Mouse (Mus musculus) liver, embryonic 16.5 days (tissue): ENCODE data around the gene Vezt. TPM values are rescaled to one million over a fixed set of nuclear protein-coding genes. Genes with fewer than 3 reads are reported as not detected.

Experiments used
- ATAC-seq: fragments of 200-750 bp; cut with Nextera tagmentation; 2 replicates; pipeline ENCODE4 v1.8.0; 2017; ENCODE audit warnings: low read depth, mild to moderate bottlenecking, moderate number of reproducible peaks, moderate library complexity
- H3K27ac ChIP-seq: fragments of 300-500 bp; sonication (generic); 2 replicates; pipeline ENCODE4 v1.5.1; 2014; ENCODE audit warnings: mild to moderate bottlenecking, low read length
- H3K27me3 ChIP-seq: fragments of 300-500 bp; sonication (generic); 2 replicates; pipeline ENCODE4 v1.6.1; 2014; ENCODE audit warnings: low read depth, low read length, mixed read lengths; ENCODE audit not compliant: control insufficient read depth, insufficient read depth
- H3K36me3 ChIP-seq: fragments of 300-500 bp; sonication (generic); 2 replicates; pipeline ENCODE4 v1.6.1; 2014; ENCODE audit warnings: mild to moderate bottlenecking; ENCODE audit not compliant: control insufficient read depth, insufficient read depth
- H3K4me1 ChIP-seq: fragments of 300-500 bp; sonication (generic); 2 replicates; pipeline ENCODE4 v1.6.1; 2014; ENCODE audit warnings: low read depth, low read length, mixed read lengths; ENCODE audit not compliant: control insufficient read depth
- H3K4me2 ChIP-seq: fragments of 300-500 bp; sonication (generic); 2 replicates; pipeline ENCODE4 v1.6.1; 2014; ENCODE audit warnings: low read depth, low read length, mixed read lengths
- H3K4me3 ChIP-seq: fragments of 300-500 bp; sonication (generic); 2 replicates; pipeline ENCODE4 v1.5.1; 2014; ENCODE audit warnings: low read depth, mild to moderate bottlenecking, low read length
- H3K9ac ChIP-seq: fragments of 300-500 bp; sonication (generic); 2 replicates; pipeline ENCODE4 v1.6.1; 2014; ENCODE audit warnings: low read depth, low read length
- H3K9me3 ChIP-seq: fragments of 300-500 bp; sonication (generic); replicated peaks from 2 replicates; pipeline ENCODE4 v1.6.1; 2016; ENCODE audit warnings: low read length; ENCODE audit not compliant: control insufficient read depth
- WGBS: fragments of 180-500 bp; shearing (Covaris S2); extraction: QIAGEN DNeasy Blood & Tissue Kit; methylation state at CpG from one replicate; pipeline ENCODE4 v1.1.7; 2014; ENCODE audit not compliant: insufficient replicate concordance; 5-methylcytosine and 5-hydroxymethylcytosine counted together
- polyA plus RNA-seq: library from polyadenylated mRNA; unstranded; fragments of >200 nt; fragmentation: Nextera tagmentation; extraction: Ambion mirVana; gene quantifications from 2 replicates; pipeline ENCODE4 v1.2.1, GENCODE M21; 2015

Gene Vezt
- polyA plus RNA-seq, 1 experiment from 2014 or later, result 10.4 TPM

DNA sequence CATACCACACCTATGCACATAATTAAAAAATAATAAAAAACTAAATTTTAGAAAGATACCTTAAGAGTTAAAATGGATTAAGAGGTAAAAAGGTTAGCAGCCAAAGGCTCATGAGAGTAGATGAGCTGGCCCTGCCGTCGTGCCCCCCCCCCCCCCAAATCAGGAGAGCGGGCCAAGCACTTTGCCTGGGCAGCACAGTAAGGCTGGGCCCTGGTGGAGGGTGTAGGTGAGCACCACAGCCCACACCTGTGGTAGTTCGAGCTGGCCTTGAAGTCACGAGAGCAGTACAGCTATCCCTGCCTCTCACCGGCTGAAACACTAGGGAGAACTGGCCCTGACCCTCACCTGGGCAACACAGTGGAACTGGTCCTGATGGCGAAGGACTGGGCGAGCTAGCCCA, 10.5 kb downstream of the Vezt start:
- Histone ChIP-seq H3K4me1 (peaks cover 12% of the 10 kb centered on the region), H3K9ac (no peak overlapping the region), H3K27me3 (no peaks in the 10 kb centered on the region), H3K4me3 (no peak overlapping the region), H3K27ac (no peak overlapping the region), H3K36me3 (no peaks in the 10 kb centered on the region), H3K9me3 (no peaks in the 10 kb centered on the region), H3K4me2 (no peak overlapping the region)
- WGBS, result 84% methylated on average over 8 of the region's 8 CpGs
- no peak for ATAC-seq

DNA sequence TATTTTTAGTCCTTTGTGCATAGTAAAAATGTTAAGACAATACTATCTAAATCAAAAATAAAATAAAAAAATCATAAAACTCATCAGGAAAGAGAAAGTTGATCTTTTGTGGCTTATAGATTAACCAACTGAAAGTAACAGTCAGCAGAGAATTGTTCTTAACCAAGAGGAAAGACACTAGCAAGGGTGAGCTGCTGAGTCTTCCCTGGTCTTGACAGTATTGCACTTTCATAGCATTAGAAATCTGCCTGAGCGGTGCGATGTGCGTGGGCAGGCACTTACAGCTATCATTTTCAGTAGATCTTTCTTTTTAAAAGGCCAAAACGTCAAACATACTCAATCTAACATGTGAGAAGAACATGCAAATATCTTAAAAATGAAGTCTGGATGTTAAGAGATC, 14.6 kb downstream of the Vezt start:
- peak overlapping the region; percentile 57 for H3K4me2 ChIP-seq
- peak overlapping the region; percentile 61 for H3K27ac ChIP-seq
- no peak for ATAC-seq

DNA sequence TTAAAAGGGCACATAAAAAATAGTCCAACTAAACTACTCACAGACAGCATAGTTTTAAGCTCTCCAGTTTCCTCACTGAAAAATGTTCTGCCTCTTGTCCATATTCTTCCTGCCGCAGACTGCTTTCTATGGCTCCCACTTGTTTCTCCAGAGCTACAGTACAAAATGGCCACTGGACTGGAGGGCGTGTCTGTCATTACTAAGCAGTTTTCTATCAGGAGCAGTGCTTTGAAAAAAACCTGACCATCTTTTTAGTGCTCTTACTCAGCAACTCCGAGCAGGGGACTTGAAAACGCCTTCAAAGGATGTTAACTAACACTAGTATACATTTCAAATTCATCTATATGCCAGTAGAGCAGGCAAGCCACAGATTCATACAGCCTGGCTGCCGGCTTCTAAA, 15.0 kb downstream of the Vezt start:
- H3K4me3 ChIP-seq, result peak overlapping the region; percentile 31

More for the DNA sequence above, 14.6 kb downstream of the Vezt start:
- 82% methylated on average over 4 of the region's 4 CpGs for WGBS
- no peak overlapping the region; the same call in 1 of the 2 replicates for H3K4me3 ChIP-seq
- no peaks in the 10 kb centered on the region for H3K9me3 ChIP-seq
- no peak overlapping the region for H3K9ac ChIP-seq
- peaks cover 12% of the 10 kb centered on the region for H3K4me1 ChIP-seq
- H3K36me3 ChIP-seq, result no peaks in the 10 kb centered on the region
- H3K27me3 ChIP-seq, result no peaks in the 10 kb centered on the region

DNA sequence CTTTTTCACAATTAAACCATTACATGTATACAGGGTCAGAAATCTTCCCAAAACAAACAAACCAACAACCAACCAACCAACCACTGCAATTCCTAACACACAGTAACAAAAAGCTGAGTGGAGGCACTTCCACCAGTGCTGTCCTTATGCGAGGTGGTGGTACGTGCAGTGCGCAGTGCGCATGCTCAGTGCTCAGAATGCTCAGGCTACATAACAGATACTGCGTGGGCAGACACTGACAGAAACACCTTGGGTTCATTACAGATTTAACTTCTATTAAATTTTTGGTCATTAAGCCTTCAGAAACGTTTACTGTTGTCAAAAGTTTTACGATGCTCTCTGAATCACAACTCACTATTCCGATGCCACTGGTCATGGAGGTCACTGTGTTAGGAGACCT, 18.2 kb downstream of the Vezt start:
- Histone ChIP-seq H3K9ac (no peak overlapping the region), H3K4me3 (no peak overlapping the region), H3K4me2 (no peak overlapping the region), H3K36me3 (no peaks in the 10 kb centered on the region), H3K9me3 (no peaks in the 10 kb centered on the region), H3K27me3 (no peaks in the 10 kb centered on the region), H3K27ac (no peak overlapping the region), H3K4me1 (peaks cover 12% of the 10 kb centered on the region)
- ATAC-seq, result no peak
- WGBS, result 89% methylated on average over 8 of the region's 8 CpGs

More for the DNA sequence above, 15.0 kb downstream of the Vezt start:
- H3K4me2 ChIP-seq, result peak overlapping the region; percentile 57
- H3K36me3 ChIP-seq, result no peaks in the 10 kb centered on the region
- H3K27me3 ChIP-seq, result no peaks in the 10 kb centered on the region
- H3K4me1 ChIP-seq, result peaks cover 12% of the 10 kb centered on the region
- peak; percentile 88 for ATAC-seq
- peak overlapping the region; percentile 61 for H3K27ac ChIP-seq
- WGBS, result 44% methylated on average over 5 of the region's 5 CpGs
- no peak overlapping the region for H3K9ac ChIP-seq
- H3K9me3 ChIP-seq, result no peaks in the 10 kb centered on the region

DNA sequence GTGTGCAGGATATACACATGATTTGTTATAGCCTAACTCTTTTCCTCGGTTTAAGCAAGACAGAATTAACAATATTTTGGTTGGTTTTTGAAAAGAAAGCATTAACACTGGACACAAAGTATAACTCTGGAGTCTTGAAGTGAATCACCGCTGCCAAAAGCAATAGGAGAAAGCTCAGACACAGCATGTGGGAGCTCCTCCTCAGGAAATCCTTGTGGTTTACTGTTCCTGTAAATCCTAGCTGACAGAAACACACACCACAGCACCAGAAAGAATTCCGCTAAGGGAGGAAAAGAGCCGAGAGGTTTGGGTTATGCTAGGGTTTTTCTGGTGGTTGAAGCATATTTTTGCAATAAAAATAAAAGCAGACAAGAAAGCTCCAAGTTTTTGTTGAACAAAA, 21.4 kb downstream of the Vezt start:
- H3K4me3 ChIP-seq, result no peak overlapping the region
- H3K36me3 ChIP-seq, result no peaks in the 10 kb centered on the region
- ATAC-seq, result no peak
- no peaks in the 10 kb centered on the region; the same call in none of the 2 replicates for H3K4me1 ChIP-seq
- H3K4me2 ChIP-seq, result no peak overlapping the region
- H3K9ac ChIP-seq, result no peak overlapping the region
- 35% methylated on average over 4 of the region's 4 CpGs for WGBS
- no peaks in the 10 kb centered on the region for H3K9me3 ChIP-seq
- no peaks in the 10 kb centered on the region for H3K27me3 ChIP-seq
- no peak overlapping the region for H3K27ac ChIP-seq

DNA sequence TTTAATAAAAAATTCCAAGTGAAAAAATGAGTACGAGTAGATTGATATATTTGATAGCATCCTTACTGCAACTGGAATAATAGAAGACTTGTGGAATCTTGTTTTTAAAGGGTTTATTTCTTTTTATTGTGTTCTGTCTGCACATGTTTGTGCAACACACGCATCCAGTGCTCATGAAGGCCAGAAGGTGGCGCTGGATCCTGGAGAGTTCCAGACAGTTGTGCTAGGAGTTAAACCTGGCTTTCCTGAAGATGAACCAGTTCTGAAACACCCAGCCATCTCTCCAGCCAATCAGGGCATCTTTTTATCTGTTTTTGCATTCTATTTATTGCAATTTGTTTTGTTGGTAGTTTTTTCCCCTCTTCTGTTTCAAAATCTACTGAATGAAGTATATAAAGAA, 22.4 kb downstream of the Vezt start:
- H3K27me3 ChIP-seq, result no peaks in the 10 kb centered on the region
- 24% methylated on average over 3 of the region's 3 CpGs for WGBS
- H3K9ac ChIP-seq, result no peak overlapping the region

DNA sequence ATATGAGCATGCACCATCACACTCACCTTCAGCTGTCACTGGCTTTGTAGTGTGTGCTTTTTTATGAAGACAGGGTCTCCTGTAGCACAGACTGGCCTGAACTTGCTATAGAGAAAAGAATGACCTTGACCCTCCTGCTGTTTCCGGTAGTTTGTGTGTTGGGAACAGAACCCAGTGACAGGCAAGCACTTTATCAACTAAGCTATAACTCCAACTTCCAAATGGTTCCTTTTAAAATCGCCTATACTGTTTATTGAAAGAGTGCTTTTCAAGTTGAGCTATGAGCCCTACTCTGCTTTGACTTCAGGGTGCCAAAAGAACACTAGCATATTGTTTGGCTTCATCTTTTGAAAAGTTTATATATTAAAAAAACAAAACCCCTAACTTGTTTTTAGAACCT, 24.6 kb downstream of the Vezt start:
- Histone ChIP-seq H3K9ac (no peak overlapping the region), H3K4me1 (no peaks in the 10 kb centered on the region; the same call in 1 of the 2 replicates), H3K36me3 (no peaks in the 10 kb centered on the region), H3K27me3 (no peaks in the 10 kb centered on the region), H3K27ac (peak overlapping the region; percentile 41; the same call in 1 of the 2 replicates), H3K4me3 (no peak overlapping the region), H3K9me3 (no peaks in the 10 kb centered on the region), H3K4me2 (no peak overlapping the region)
- no peak for ATAC-seq
- WGBS, result 53% methylated on average over 2 of the region's 2 CpGs

More for the DNA sequence above, 22.4 kb downstream of the Vezt start:
- Histone ChIP-seq H3K4me2 (no peak overlapping the region), H3K4me1 (no peaks in the 10 kb centered on the region; the same call in 1 of the 2 replicates), H3K27ac (no peak overlapping the region), H3K4me3 (no peak overlapping the region), H3K36me3 (no peaks in the 10 kb centered on the region), H3K9me3 (no peaks in the 10 kb centered on the region)
- ATAC-seq, result no peak

DNA sequence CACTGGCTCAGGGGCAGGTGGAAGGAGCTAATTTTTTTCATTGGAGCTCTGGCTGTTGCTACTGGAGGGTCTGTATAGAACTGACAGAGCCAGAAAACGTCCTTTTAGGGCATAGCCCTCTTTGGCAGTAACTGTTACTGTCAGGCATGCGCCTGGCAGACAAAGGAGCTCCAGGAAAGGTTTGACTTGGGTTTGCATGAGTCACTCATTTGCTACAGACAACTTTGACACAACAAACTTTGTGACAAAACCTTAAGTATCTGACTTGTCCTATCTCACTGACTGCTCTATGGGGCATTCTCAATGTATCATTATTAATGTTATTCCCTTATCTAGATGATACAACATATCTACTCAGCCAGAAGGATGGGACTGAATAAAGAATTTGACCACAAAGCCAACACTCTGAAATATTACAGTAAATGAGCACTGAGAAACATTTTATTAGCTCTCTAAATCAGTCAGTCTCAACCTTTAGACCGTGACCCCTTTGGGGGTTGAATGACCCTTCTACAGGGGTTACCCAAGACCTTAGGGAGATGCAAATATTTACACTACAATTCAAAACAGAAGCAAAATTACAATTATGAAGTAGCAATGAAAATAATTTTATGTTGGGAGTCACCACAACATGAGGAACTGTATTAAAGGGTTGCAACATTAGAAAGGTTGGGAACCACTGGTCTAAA, 25.5 kb downstream of the Vezt start:
- no peak overlapping the region for H3K4me2 ChIP-seq
- ATAC-seq, result peak; percentile 55
- no peaks in the 10 kb centered on the region for H3K27me3 ChIP-seq
- WGBS, result 62% methylated on average over 3 of the region's 3 CpGs
- H3K36me3 ChIP-seq, result no peaks in the 10 kb centered on the region
- peak overlapping the region; percentile 62 for H3K27ac ChIP-seq
- H3K9ac ChIP-seq, result no peak overlapping the region
- no peaks in the 10 kb centered on the region; the same call in 1 of the 2 replicates for H3K4me1 ChIP-seq
- H3K9me3 ChIP-seq, result no peaks in the 10 kb centered on the region
- no peak overlapping the region for H3K4me3 ChIP-seq

DNA sequence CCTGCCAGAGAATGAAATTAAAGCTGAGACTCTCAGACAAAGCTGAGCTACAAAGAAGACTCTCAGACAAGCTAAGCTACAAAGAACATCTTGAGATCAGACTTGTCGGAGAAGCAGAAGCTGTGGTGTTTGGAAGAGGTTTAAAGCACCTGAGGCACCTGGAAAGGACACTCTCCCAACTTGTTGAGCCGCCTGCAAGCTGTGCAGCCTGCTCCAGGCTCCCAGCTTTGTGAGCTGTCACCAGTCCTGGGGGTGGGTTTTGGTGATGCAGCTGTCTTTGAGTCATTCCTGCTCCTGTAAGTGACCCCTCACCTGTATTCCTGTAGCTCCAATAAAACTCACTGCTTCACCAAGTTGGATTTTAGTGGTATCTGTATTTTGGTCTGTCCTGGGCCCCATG, 27.3 kb downstream of the Vezt start:
- Histone ChIP-seq H3K27ac (no peak overlapping the region), H3K4me2 (no peak overlapping the region), H3K4me3 (no peak overlapping the region), H3K4me1 (no peaks in the 10 kb centered on the region; the same call in 1 of the 2 replicates), H3K9me3 (no peaks in the 10 kb centered on the region), H3K27me3 (no peaks in the 10 kb centered on the region), H3K36me3 (no peaks in the 10 kb centered on the region), H3K9ac (no peak overlapping the region)
- ATAC-seq, result no peak
- WGBS, result 84% methylated on average over 2 of the region's 2 CpGs
